Mouse (Mus musculus) neural tube, embryonic 13.5 days (tissue): ENCODE results near the gene Pts. TPM values are rescaled to one million over a fixed set of nuclear protein-coding genes. Genes with fewer than 3 reads are reported as not detected.
A peak's percentile ranks its signal among the peaks of the same experiment; 100 is the strongest.

Experiments used
- ATAC-seq: fragments of 200-750 bp; cut with Nextera tagmentation; 2 replicates; pipeline ENCODE4 v1.8.0; 2017; ENCODE audit warnings: low read depth, mild to moderate bottlenecking, moderate TSS enrichment, moderate library complexity
- H3K27ac ChIP-seq: fragments of 300-500 bp; sonication (generic); replicated peaks from 2 replicates; pipeline ENCODE4 v1.5.1; 2015; ENCODE audit warnings: moderate library complexity, mild to moderate bottlenecking, inconsistent platforms
- H3K27me3 ChIP-seq: fragments of 300-500 bp; sonication (generic); 2 replicates; pipeline ENCODE4 v1.6.1; 2015; ENCODE audit warnings: mild to moderate bottlenecking, inconsistent platforms
- H3K36me3 ChIP-seq: fragments of 300-500 bp; sonication (generic); 2 replicates; pipeline ENCODE4 v1.6.1; 2015; ENCODE audit warnings: mild to moderate bottlenecking, inconsistent platforms
- H3K4me1 ChIP-seq: fragments of 300-500 bp; sonication (generic); replicated peaks from 2 replicates; pipeline ENCODE4 v1.6.1; 2015; ENCODE audit warnings: inconsistent platforms
- H3K4me2 ChIP-seq: fragments of 300-500 bp; sonication (generic); 2 replicates; pipeline ENCODE4 v1.6.1; 2015; ENCODE audit warnings: inconsistent platforms, mild to moderate bottlenecking, moderate library complexity
- H3K4me3 ChIP-seq: fragments of 300-500 bp; sonication (generic); 2 replicates; pipeline ENCODE4 v1.5.1; 2015; ENCODE audit warnings: mild to moderate bottlenecking, inconsistent platforms
- H3K9ac ChIP-seq: fragments of 300-500 bp; sonication (generic); 2 replicates; pipeline ENCODE4 v1.6.1; 2015; ENCODE audit warnings: moderate library complexity, mild to moderate bottlenecking, inconsistent platforms
- H3K9me3 ChIP-seq: fragments of 300-500 bp; sonication (generic); 2 replicates; pipeline ENCODE4 v1.6.1; 2016; ENCODE audit warnings: inconsistent platforms
- WGBS: fragments of 180-500 bp; shearing (Covaris S2); methylation state at CpG from one replicate; pipeline ENCODE4 v1.1.7; 2015; 5-methylcytosine and 5-hydroxymethylcytosine counted together
- polyA plus RNA-seq: library from polyadenylated mRNA; unstranded; fragments of >200 nt; fragmentation: Nextera tagmentation; extraction: Ambion mirVana; gene quantifications from 2 replicates; pipeline ENCODE4 v1.2.1, GENCODE M21; 2015

Pts gene
- polyA plus RNA-seq, 1 experiment from 2014 or later, result 128 TPM

DNA sequence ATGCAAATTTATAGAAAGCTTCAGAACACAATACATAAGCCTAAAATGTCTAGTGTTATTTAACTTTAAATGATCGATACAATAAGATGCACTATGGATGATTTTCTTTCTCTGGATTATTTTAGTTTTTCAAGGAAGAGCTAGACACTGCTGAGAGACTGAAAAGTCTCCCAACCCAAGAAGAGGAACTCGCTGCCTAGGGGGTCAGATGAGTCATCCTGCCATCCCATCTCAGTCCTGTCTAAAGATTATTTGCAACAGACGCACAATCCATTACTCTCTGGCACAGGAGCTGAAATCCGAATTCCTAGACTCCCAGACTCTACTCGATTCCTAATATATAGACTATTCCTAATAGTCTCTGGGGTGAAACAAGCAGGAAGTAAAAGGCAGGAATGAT, 23.7 kb upstream of the Pts start:
- Histone ChIP-seq H3K9ac (no peak overlapping the region), H3K9me3 (no peaks in the 10 kb centered on the region), H3K27ac (no peak overlapping the region), H3K4me3 (no peak overlapping the region), H3K36me3 (no peaks in the 10 kb centered on the region), H3K4me2 (no peak overlapping the region), H3K4me1 (peaks cover 19% of the 10 kb centered on the region), H3K27me3 (no peaks in the 10 kb centered on the region)
- WGBS, result 87% methylated on average over 5 of the region's 5 CpGs
- no peak for ATAC-seq

DNA sequence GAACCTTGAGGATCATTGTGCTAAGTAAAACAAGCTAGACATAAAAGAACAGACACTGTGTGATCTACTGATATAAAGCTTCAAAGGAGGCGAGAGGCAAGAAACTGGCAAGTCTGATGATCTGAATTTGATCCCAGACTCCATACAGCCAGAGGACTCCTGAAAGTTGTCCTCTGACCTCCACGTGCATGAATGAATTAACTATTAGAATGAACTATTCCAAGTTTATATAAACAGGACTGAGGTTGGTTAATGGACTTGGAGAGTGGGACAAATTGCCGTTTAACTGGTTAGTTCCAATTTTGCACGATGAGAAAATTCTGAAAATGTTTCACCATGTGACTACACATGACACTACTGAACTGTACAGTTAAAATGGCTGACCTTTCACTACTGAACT, 20.4 kb upstream of the Pts start:
- Histone ChIP-seq H3K9me3 (no peaks in the 10 kb centered on the region), H3K36me3 (no peaks in the 10 kb centered on the region), H3K9ac (no peak overlapping the region), H3K4me1 (0 out of 2 replicates have a peak, but pooled peaks cover 3% of the 10 kb centered on the region), H3K27ac (no peak overlapping the region), H3K27me3 (no peaks in the 10 kb centered on the region), H3K4me3 (no peak overlapping the region), H3K4me2 (no peak overlapping the region)
- 91% methylated on average over 4 of the region's 4 CpGs for WGBS
- no peak for ATAC-seq

DNA sequence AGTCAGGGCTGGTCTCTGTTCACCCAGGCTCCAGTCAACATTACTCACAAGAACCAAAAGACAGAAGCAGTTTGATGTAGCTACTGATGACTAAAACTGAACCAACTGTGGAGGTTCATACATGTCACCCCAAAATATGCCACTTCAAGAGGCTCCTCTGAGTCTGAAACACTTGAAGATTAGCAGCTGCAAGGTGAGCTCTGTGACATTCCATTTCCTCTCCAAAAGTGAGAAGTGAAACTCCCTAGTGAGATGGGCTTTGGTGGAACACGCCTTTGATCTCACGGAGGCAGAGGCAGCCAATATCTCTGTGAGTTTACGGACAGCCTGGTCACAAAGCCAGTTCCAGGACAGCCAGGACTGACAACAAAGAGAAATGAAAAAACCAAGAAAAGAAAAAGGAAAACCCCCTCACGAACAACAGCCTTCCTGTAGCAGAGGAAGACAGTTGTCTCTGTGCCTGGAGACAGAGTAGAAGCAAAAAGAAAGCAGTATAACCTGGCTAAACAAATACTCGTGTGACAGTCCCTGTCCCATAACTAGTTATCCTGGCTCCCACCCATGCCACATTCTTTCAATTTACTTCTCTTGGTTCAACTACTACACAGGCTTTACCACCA, 19.4 kb upstream of the Pts start:
- no peaks in the 10 kb centered on the region for H3K36me3 ChIP-seq
- no peak overlapping the region for H3K9ac ChIP-seq
- no peaks in the 10 kb centered on the region for H3K4me1 ChIP-seq
- no peak overlapping the region for H3K27ac ChIP-seq
- no peak overlapping the region for H3K4me3 ChIP-seq
- no peaks in the 10 kb centered on the region for H3K27me3 ChIP-seq
- 59% methylated on average over 5 of the region's 5 CpGs for WGBS
- H3K4me2 ChIP-seq, result no peak overlapping the region
- H3K9me3 ChIP-seq, result no peaks in the 10 kb centered on the region
- ATAC-seq, result no peak

DNA sequence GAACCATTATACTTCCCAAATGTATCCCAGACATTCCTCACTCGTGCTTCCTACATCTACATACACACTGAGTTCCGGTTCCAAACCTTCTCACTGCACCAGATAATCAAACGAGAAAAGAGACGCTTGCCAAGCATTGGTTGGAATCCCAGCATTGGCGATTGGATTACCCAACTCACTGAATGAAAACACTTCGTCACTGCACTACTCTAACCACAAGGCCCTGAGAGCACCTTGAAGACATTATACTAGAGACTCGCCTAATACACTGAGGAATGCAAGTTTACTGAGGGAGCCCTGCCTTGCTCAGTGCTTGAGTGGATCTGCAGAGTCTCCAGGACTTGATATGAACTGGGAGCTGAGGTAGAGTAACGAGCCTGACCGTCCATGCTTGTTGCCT, 13.9 kb upstream of the Pts start:
- Histone ChIP-seq H3K4me1 (no peaks in the 10 kb centered on the region), H3K9me3 (no peaks in the 10 kb centered on the region), H3K27me3 (no peaks in the 10 kb centered on the region), H3K9ac (no peak overlapping the region), H3K4me3 (no peak overlapping the region), H3K27ac (no peak overlapping the region), H3K4me2 (no peak overlapping the region), H3K36me3 (no peaks in the 10 kb centered on the region)
- 79% methylated on average over 9 of the region's 9 CpGs for WGBS
- ATAC-seq, result no peak

DNA sequence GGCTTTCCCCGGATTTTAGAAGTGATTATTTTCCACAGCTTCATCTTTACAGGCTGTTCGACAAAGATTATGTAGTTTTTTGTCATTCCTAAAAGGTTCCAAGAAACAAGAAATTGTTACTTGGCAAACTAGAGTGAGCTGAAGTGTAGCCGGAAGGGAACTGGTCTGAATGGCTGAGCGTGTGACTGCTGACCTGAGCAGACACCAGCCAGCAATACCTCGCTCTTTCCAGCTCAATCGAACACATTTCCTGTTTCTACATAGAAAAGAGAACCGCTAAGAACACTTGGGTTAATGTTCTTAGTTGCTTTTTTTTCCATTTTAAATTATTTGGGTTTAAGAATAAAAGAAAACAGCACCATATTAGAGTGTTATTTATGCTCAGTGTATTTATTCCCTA, 11.6 kb upstream of the Pts start:
- Histone ChIP-seq H3K27ac (no peak overlapping the region), H3K4me2 (no peak overlapping the region), H3K9ac (no peak overlapping the region), H3K9me3 (no peaks in the 10 kb centered on the region), H3K4me1 (no peaks in the 10 kb centered on the region), H3K36me3 (no peaks in the 10 kb centered on the region), H3K4me3 (no peak overlapping the region), H3K27me3 (no peaks in the 10 kb centered on the region)
- ATAC-seq, result no peak
- 79% methylated on average over 7 of the region's 7 CpGs for WGBS

DNA sequence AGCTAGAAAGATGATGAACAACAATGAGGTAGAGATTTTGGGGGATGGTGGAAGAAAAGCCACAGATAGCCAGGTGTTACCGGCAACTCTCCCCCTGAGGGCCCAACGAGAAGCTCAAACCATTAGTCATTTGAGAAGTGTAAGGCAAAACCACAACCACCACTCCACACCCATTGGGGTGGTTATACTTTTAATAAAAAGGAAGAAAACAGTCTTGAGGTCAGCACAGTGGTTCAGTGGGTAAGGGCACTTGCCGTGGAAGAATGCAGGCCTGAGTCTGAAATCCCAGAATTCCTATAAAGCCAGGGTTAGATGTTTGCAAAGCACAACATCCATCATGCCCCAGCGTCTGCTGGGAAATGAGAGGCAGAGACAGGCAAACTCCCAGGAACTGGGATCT, 8.8 kb upstream of the Pts start:
- Histone ChIP-seq H3K4me2 (no peak overlapping the region), H3K9me3 (no peaks in the 10 kb centered on the region), H3K27ac (no peak overlapping the region), H3K4me1 (no peaks in the 10 kb centered on the region), H3K4me3 (no peak overlapping the region), H3K9ac (no peak overlapping the region), H3K27me3 (no peaks in the 10 kb centered on the region), H3K36me3 (no peaks in the 10 kb centered on the region)
- WGBS, result 73% methylated on average over 4 of the region's 4 CpGs
- ATAC-seq, result no peak

DNA sequence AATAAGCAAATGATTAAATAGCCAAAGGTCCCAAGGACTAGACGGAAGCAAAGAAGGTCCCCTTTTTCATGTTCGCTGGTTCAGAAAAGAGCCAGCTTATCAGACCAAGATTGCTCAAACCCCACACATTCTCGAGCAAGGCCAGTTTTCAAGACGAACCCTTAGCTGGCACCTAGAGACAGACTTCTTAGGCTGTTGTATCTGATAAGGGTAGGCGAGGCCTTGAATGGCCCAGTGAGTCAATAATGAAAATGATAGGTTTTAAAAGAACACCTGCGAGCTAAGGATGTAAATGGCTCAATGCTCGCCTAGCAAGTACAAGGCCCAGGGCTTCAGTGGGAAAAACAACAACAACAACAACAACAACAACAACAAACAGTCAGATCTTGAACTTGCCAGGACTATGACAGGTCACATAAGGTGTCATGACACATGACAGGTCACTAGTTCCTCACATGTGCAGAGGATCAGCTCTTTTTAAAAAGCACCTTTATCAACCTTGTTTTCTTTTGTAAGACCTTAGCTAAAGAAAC, 8.1 kb upstream of the Pts start:
- no peak overlapping the region for H3K9ac ChIP-seq
- H3K4me3 ChIP-seq, result no peak overlapping the region
- ATAC-seq, result no peak
- no peaks in the 10 kb centered on the region for H3K9me3 ChIP-seq
- H3K27ac ChIP-seq, result no peak overlapping the region
- H3K4me1 ChIP-seq, result no peaks in the 10 kb centered on the region
- no peaks in the 10 kb centered on the region for H3K27me3 ChIP-seq
- no peak overlapping the region for H3K4me2 ChIP-seq
- no peaks in the 10 kb centered on the region for H3K36me3 ChIP-seq
- 85% methylated on average over 7 of the region's 7 CpGs for WGBS

DNA sequence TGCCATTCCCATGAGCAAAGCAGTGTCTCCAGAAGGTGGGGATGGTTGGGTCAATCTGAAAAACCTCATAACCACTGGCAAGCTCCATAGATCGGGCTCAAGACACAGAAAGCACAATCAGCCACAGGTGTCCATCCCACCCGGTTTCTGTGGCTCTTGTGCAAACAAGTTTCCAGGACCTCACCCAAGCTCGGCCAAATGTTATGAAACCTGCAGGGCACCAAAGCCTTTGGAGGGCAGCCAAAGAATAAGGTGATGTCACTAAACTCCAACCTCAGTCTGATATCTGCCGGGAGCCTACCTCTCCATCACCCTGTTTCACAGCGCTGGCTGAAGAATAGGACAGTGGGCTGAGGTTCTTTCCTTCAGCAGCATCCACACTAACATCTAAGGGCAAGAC, 7.4 kb upstream of the Pts start:
- Histone ChIP-seq H3K4me1 (no peaks in the 10 kb centered on the region), H3K9ac (no peak overlapping the region), H3K4me3 (no peak overlapping the region), H3K4me2 (no peak overlapping the region), H3K27ac (no peak overlapping the region), H3K9me3 (no peaks in the 10 kb centered on the region), H3K36me3 (no peaks in the 10 kb centered on the region), H3K27me3 (no peaks in the 10 kb centered on the region)
- WGBS, result 86% methylated on average over 5 of the region's 5 CpGs
- ATAC-seq, result no peak

DNA sequence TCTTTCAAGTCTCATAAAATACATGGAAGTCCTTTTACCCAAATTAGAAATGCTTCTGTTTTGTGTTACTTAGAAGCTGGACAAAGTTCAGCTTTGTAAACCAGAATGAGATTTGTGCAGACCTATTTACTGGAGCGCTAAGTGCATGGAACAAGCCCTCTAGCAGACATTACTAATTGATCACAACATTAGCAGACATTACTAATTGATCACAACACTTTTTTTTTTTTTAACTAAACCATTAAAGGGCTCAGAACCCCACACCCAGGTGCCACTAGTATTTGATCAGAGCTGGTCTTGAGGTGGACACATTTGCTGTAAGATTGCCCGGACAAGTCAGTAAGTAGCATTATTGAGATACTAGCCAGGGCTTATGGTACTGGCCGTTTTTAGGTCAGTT, 5.3 kb upstream of the Pts start:
- no peak for ATAC-seq
- no peak overlapping the region for H3K9ac ChIP-seq

DNA sequence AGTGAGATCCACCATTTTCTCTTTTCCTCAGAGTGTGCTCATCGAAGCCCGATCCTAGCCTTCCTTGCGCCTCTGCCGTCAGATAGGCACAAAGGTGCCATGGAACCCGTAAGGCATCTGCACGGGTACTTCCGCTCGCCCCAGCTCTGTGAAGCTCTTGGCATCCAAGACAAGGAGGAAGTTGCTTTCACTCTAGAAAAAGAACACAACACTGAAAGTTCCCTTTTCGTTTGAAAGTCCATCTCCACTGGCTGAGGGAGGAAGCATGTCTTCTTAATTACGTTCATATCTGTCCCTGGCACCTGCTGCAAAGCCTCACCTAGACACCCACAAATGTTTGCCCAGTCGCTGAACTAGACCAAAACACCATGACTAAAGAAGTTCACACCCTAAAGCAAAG, 4.8 kb upstream of the Pts start:
- H3K4me1 ChIP-seq, result no peaks in the 10 kb centered on the region
- no peaks in the 10 kb centered on the region for H3K36me3 ChIP-seq
- ATAC-seq, result no peak
- H3K27me3 ChIP-seq, result no peaks in the 10 kb centered on the region
- no peak overlapping the region for H3K27ac ChIP-seq
- WGBS, result 86% methylated on average over 11 of the region's 11 CpGs
- no peak overlapping the region for H3K4me2 ChIP-seq
- no peak overlapping the region for H3K9ac ChIP-seq
- no peaks in the 10 kb centered on the region for H3K9me3 ChIP-seq
- no peak overlapping the region for H3K4me3 ChIP-seq

More for the DNA sequence above, 5.3 kb upstream of the Pts start:
- no peaks in the 10 kb centered on the region for H3K4me1 ChIP-seq
- no peak overlapping the region for H3K4me2 ChIP-seq
- no peaks in the 10 kb centered on the region for H3K9me3 ChIP-seq
- no peak overlapping the region for H3K27ac ChIP-seq
- H3K27me3 ChIP-seq, result no peaks in the 10 kb centered on the region
- no peaks in the 10 kb centered on the region for H3K36me3 ChIP-seq
- no peak overlapping the region for H3K4me3 ChIP-seq
- WGBS, result 81% methylated on average over 3 of the region's 3 CpGs

DNA sequence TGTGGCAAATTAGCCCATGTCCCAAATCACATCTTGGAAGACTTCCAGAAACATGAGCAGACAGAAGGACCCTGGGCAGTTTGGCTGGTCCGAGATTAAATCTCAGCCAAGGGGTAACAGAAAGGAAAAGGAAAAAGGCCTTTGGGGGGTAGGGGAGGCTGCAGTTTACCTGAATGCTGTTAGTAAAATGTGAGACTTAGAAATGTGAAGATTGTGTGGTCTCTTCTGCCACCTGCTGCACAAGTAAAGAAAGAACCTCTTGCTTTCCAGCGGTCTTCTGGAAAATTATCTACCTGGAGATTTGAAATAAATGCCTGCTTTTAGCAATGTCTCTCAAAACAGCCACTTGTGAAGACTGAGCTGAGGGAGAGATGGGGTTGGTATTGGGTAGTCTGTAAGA, 2.4 kb upstream of the Pts start:
- H3K27ac ChIP-seq, result no peak overlapping the region
- no peak overlapping the region for H3K4me2 ChIP-seq
- no peaks in the 10 kb centered on the region for H3K27me3 ChIP-seq
- whole genome bisulfite sequencing, result 46% methylated on average over 2 of the region's 2 CpGs
- no peak overlapping the region for H3K4me3 ChIP-seq
- no peak overlapping the region for H3K9ac ChIP-seq
- no peaks in the 10 kb centered on the region for H3K36me3 ChIP-seq
- ATAC-seq, result no peak
- H3K4me1 ChIP-seq, result peaks cover 17% of the 10 kb centered on the region
- H3K9me3 ChIP-seq, result no peaks in the 10 kb centered on the region

DNA sequence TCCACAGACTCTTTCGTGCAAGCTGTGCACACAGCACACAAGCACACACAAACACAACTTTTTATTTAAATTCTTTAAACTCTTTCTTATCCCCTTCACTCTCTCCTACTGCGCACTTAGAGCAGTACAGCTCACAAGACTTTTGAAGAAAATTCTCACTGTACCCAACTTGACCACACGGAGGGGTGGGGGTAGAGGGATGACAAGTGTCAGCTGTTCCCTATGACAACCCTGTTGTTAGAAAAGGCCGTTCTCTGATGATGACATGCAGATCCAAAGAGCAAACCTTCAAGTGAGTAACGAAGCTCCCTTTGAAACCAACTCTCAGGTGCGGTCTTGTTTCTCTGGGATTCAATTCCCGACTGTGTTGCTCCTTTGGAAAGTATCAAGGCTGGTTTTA, 664 bp downstream of the Pts start:
- H3K4me1 ChIP-seq, result peaks cover 17% of the 10 kb centered on the region
- H3K27me3 ChIP-seq, result no peaks in the 10 kb centered on the region
- WGBS, result 47% methylated on average over 7 of the region's 7 CpGs
- no peaks in the 10 kb centered on the region for H3K9me3 ChIP-seq
- peak overlapping the region; percentile 75 for H3K9ac ChIP-seq
- peak overlapping the region; percentile 68 for H3K4me2 ChIP-seq
- H3K4me3 ChIP-seq, result peak overlapping the region; percentile 62
- no peak overlapping the region for H3K27ac ChIP-seq
- peak; percentile 24 for ATAC-seq
- peaks cover 9% of the 10 kb centered on the region; the same call in 1 of the 2 replicates for H3K36me3 ChIP-seq

DNA sequence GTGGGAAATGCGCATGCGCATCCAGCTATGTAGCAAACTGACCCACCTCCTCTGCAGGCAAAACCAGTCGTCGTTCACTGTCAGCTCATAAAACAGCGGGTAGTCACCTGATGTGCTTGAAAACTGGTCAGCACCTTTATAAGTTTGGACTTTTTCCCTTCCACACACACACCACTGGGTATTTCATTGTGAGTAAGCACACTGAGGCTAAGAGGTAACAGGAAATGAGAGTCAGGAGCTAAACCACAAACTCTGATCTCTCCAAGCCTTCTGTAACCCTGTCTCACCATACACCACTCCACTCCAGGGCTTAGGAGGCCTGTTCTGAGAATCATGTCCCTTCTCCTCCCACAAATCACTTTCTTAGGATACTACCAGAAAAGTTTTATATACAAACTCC, 2.9 kb downstream of the Pts start:
- Histone ChIP-seq H3K4me3 (no peak overlapping the region), H3K27ac (no peak overlapping the region), H3K4me2 (no peak overlapping the region), H3K36me3 (peaks cover 13% of the 10 kb centered on the region; the same call in 1 of the 2 replicates), H3K4me1 (peaks cover 17% of the 10 kb centered on the region), H3K27me3 (no peaks in the 10 kb centered on the region), H3K9ac (no peak overlapping the region), H3K9me3 (no peaks in the 10 kb centered on the region)
- ATAC-seq, result no peak
- WGBS, result 74% methylated on average over 5 of the region's 5 CpGs
